Mouse (Mus musculus) thymus, postnatal 4 days (tissue): ENCODE data around the gene Adss.

ENCODE experiments used
- DNase-seq: peaks from one replicate; pipeline ENCODE4 v3.0.0; 2021

Adss gene

DNA sequence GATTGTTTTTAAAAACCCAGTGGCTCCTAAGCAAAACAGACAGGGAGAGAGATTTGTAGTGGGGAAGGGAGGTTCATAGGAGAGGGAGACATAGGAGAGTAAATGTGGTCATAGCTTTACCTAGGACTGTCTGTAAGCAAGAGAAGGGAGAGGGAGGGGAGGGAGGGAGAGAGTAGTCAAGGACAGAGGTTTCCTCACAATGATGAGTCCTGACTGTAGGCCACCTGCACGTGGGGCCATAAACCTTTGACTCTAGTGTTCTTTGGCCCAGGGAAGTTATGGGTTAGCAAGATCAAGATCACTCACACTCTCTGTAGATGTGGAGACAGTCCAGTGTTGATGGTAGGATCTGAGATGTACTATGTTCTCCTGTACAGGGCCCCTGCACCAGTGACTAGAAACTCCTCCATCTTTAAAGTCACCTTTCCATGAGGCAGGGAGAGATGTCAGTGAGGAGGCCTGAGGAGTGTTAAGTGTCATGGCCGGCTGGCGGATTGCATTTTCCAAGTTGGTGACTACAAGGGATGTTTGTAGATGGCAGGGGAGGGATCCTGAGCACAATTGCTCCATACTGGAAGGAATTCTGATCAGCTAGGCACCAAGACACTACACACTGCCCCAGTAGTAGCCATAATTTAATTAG lies 68.3 kb downstream of the Adss start:
- DNase-seq: no peak

DNA sequence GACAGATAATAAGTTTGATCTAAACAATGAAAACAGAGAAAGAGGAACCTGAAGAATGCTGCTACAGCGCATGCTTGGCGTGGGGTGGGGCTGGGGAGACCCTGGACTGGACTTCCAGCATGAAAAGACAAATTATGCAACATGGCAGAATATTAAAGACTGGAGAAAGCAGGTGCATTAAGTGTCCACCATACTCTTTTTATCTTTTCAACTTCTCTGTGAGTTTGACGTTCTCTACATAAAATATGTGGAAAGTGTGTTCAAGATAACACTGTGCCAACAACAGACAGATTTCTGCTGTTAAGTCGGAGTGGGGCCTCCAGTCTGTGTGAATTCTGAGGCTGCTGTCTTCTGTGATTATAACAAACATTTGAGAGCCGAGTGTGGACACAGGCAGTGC lies 69.4 kb downstream of the Adss start:
- no peak for DNase-seq

DNA sequence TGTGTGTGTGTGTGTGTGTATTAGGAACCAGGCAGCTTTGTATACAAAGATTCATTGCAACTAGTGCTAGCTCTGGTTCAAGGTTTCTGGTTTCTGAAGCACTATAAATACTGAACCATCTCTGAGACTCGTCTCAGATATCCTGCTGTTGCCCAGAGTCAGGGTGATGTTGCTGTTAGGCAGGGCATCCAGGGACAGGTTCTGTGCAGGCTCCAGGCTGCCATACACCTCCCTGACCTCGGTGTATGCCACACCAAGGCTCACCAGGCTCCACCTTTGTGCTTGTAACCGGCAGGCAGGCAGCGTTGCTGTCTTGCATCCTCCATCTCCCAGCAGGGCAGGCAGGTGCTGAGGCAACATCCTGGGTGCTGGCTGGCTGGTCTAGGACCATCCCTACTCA lies 72.5 kb downstream of the Adss start:
- DNase-seq: no peak

- no peak for DNase-seq
Observed at GRCm38 (mm10) chr1:177719029-177719427, 77.3 kb downstream of the Adss start.

- DNase-seq: no peak
Observed at GRCm38 (mm10) chr1:177718340-177719028, 77.8 kb downstream of the Adss start.

- no peak for DNase-seq
Observed at GRCm38 (mm10) chr1:177717057-177717835, 79.1 kb downstream of the Adss start.

GRCm38 (mm10) chr1:177716448-177716847 lies 79.9 kb downstream of the Adss start:
- no peak for DNase-seq

DNA sequence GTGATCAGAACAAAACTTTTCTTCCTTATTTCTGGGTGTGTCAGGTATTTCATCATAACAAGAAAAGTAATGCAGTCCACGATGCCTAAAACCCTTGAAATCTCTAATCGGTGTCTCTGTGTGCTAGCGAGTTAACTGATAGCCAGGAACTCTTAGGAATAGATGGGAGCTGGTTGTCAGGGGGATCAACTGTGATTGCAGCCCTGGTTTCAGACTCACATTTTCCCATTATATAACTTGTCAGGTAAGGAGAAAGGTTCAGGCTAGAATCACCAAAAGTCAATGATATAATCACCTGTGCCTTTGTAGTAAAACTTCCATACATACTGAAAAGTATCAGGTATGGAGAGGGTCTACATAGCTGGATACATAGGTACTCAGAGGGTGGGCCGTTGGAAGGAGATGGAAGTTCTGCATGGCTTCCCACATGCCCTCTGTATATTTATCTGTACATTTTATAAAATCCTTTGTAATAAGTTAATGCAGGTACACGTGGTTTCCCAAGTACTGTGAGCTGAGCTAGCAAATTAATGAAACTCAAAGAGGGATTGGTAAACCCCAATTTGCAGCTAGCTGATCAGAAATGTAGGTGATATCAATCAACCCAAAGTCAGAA lies 81.8 kb downstream of the Adss start:
- DNase-seq: no peak

GRCm38 (mm10) chr1:177713635-177714396 lies 82.5 kb downstream of the Adss start:
- DNase-seq: no peak
